Mouse (Mus musculus) spleen, adult 2 months (tissue): Measurements from ENCODE around the gene Ern1.

Experiments used
- CTCF ChIP-seq: fragments of 200-500 bp; IDR thresholded peaks from 2 replicates; pipeline ENCODE4 v1.5.1; 2011; ENCODE audit warnings: mild to moderate bottlenecking, inconsistent platforms; ENCODE audit not compliant: insufficient read depth, insufficient read length, insufficient replicate concordance; ENCODE audit errors: extremely low read depth
- POLR2A ChIP-seq: fragments of 200-500 bp; IDR thresholded peaks from 2 replicates; pipeline ENCODE4 v1.6.1; 2011; ENCODE audit warnings: low read depth, low read length, inconsistent platforms

DNA sequence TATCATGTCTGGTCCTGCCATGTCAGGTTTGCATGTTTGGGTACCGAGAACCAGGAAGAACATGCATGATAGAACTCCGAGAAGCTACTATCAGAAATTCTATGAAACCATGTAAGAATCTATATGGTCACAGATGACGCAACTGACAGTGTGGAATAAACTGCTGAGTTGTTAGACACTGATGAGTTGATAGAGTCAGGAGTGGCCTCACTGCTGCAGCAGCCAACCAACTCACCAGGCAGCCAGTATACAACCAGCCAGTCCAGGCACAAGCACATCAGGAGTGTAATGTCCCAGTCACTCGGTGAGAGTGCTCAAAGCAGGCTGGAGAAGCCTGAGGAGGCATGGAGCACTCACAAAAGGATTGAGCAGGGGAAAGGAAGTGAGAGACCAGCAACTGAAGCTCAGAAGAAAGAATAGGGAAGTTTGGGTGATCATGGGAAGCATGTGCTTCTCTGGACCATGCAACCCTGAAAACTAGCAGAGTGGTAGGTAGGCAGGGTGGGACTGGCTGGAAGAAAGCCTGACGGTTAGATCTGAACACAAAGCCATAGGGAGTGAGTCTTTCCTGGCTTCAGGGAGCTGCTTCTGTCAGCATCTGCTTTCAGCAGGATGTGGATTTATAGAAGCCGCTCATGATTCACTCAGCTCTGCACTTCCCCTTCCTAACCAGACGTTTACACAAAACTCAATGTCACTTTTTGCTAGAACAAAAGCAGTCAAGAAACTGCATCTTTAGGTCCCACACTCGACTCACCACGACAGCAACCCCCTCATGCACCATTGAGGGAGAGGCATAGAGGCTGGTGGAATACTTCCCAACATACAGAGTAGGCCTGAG lies 68.2 kb downstream of the Ern1 start:
- no peak for TF ChIP-seq POLR2A
- no peak for TF ChIP-seq CTCF
